Mouse (Mus musculus): ENCODE results near the gene Gm21885.

- TF ChIP-seq POLR2A (IDR thresholded peaks at IDR 0.05; ENCODE audit: low read depth, low read length) = no peak
- TF ChIP-seq CTCF (IDR thresholded peaks at IDR 0.05; ENCODE audit: extremely low read depth, insufficient read length, insufficient replicate concordance, low read depth, low read length) = no peak
Measured at GRCm38 (mm10) chr11:94324618-94325017, 42.9 kb downstream of the Gm21885 start.

Measured in small intestine, adult 2 months (tissue).